Mouse (Mus musculus) embryonic fibroblast, embryonic 13.5 days (primary cell): ENCODE measurements at regions not wholly inside any gene's neighbourhood (a gene's known extent, or its start where the extent isn't known, plus 50 kb on each side); places are given as distances from the start of the nearest gene placed in this dataset.

Experiments used
- CTCF ChIP-seq: IDR thresholded peaks from 2 replicates; pipeline ENCODE4 v1.5.1; 2011; ENCODE audit warnings: mild to moderate bottlenecking, control low read depth, low read length, moderate library complexity, borderline replicate concordance; ENCODE audit not compliant: insufficient read depth
- POLR2A ChIP-seq: IDR thresholded peaks from 2 replicates; pipeline ENCODE4 v1.6.1; 2011; ENCODE audit warnings: low read depth, mild to moderate bottlenecking, control low read depth, low read length, moderate library complexity

DNA sequence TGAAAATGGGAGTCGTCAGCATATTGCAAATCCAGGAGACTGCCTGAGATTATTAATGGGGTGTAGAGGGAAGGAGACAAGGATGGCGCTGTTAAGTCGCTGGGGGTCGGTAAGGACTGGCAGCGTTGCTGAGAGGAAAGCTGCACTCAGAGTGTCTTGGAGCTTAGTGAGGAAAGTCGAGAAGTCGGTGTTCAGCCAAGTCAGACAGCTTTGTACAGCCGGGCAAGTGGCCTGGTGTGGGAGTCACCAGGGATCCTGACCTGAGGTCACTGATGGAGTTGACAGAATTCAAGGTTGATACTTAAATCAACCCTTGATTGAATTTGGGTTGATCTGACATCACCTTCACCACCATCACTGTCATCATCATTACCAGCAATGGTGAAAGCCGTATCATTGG lies 175.3 kb downstream of the Slc30a10 start:
- TF ChIP-seq CTCF (no peak), POLR2A (no peak)
